Mouse (Mus musculus) limb, embryonic 12.5 days (tissue): ENCODE measurements around the gene Slc39a11. TPM values are rescaled to one million over a fixed set of nuclear protein-coding genes. Genes with fewer than 3 reads are reported as not detected.

ENCODE experiments used
- ATAC-seq: fragments of 200-750 bp; cut with Nextera tagmentation; 2 replicates; pipeline ENCODE4 v1.8.0; 2017; ENCODE audit warnings: low read depth, moderate TSS enrichment; ENCODE audit not compliant: insufficient number of reproducible peaks, insufficient read depth, low FRiP score, low TSS enrichment
- H3K27ac ChIP-seq: fragments of 300-500 bp; sonication (generic); 2 replicates; pipeline ENCODE4 v1.5.1; 2016; ENCODE audit warnings: mild to moderate bottlenecking, moderate library complexity
- H3K27me3 ChIP-seq: fragments of 300-500 bp; sonication (generic); 2 replicates; pipeline ENCODE4 v1.6.1; 2016; ENCODE audit warnings: mild to moderate bottlenecking, moderate library complexity
- H3K36me3 ChIP-seq: fragments of 300-500 bp; sonication (generic); 2 replicates; pipeline ENCODE4 v1.6.1; 2016; ENCODE audit warnings: mild to moderate bottlenecking, moderate library complexity
- H3K4me1 ChIP-seq: fragments of 300-500 bp; sonication (generic); replicated peaks from 2 replicates; pipeline ENCODE4 v1.6.1; 2016
- H3K4me2 ChIP-seq: fragments of 300-500 bp; sonication (generic); 2 replicates; pipeline ENCODE4 v1.6.1; 2016; ENCODE audit warnings: mild to moderate bottlenecking, moderate library complexity
- H3K4me3 ChIP-seq: fragments of 300-500 bp; sonication (generic); replicated peaks from 2 replicates; pipeline ENCODE4 v1.5.1; 2016; ENCODE audit warnings: mild to moderate bottlenecking
- H3K9ac ChIP-seq: fragments of 300-500 bp; sonication (generic); replicated peaks from 2 replicates; pipeline ENCODE4 v1.6.1; 2016; ENCODE audit warnings: mild to moderate bottlenecking, moderate library complexity
- H3K9me3 ChIP-seq: fragments of 300-500 bp; sonication (generic); 2 replicates; pipeline ENCODE4 v1.6.1; 2016; ENCODE audit warnings: mild to moderate bottlenecking, moderate library complexity
- WGBS: fragments of 180-500 bp; shearing (Covaris S2); methylation state at CpG from one replicate; pipeline ENCODE4 v1.1.7; 2016; 5-methylcytosine and 5-hydroxymethylcytosine counted together
- polyA plus RNA-seq: library from polyadenylated mRNA; unstranded; fragments of >200 nt; fragmentation: Nextera tagmentation; extraction: Ambion mirVana; gene quantifications from 2 replicates; pipeline ENCODE4 v1.2.1, GENCODE M21; 2016

The Slc39a11 gene
- polyA plus RNA-seq, 1 experiment from 2014 or later: 17.9 TPM

DNA sequence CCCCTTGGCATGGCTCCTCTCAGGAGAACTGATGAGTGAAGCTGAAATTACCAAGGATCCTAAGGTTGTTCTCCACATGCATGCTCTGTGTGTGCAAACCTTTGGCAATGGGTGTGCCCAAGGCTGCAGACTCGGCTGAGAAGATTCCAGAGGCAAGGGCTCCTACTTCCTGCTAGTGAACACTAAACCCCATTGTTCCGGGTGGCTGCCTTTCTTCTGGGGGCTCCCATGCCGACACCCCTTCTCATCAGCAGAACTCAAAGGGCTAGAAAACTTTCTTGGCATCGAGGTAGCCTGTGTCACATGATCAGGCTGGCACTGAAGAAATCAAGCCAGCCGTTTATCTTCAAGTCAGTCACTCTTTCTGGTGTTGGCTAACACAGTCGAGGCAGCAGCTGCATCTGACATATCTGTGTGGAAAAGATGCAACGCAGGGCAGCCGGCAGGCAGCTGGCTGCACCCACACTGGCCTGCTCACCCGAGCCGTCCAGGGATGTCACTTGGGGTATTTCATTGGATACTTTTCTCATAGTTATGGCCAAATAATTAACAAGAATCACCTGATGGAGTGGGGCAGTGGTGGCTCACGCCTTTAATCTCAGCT, 145.3 kb downstream of the Slc39a11 start:
- peaks cover 26% of the 10 kb centered on the region for H3K4me1 ChIP-seq
- no peak overlapping the region for H3K27ac ChIP-seq
- H3K4me2 ChIP-seq: no peak overlapping the region
- H3K4me3 ChIP-seq: no peak overlapping the region
- 82% methylated on average over 11 of the region's 11 CpGs for WGBS
- no peaks in the 10 kb centered on the region for H3K9me3 ChIP-seq
- ATAC-seq: no peak
- no peaks in the 10 kb centered on the region for H3K27me3 ChIP-seq
- H3K9ac ChIP-seq: no peak overlapping the region
- no peaks in the 10 kb centered on the region for H3K36me3 ChIP-seq

DNA sequence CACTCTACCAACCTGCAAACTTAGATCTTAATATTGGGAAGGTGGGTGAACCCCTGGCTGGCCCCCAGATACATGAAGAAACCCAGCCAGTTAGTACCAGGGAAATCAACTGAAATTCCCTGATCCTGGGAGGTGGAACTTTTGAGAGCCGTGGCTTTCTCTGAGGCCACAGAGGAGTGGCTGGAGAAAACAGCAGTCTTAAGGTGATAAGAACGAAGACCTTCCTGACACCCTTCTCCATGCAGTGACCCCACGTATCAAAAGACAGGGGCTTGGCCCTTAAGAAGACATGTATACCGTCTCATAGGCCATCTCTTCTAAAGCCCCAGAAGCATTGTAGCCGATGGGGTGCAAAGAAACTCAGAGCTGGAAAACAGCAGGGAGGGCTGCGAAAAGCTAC, 146.9 kb downstream of the Slc39a11 start:
- H3K27ac ChIP-seq: no peak overlapping the region
- H3K27me3 ChIP-seq: no peaks in the 10 kb centered on the region
- H3K4me1 ChIP-seq: peaks cover 12% of the 10 kb centered on the region
- no peak overlapping the region for H3K4me3 ChIP-seq
- H3K4me2 ChIP-seq: no peak overlapping the region
- no peak overlapping the region for H3K9ac ChIP-seq
- WGBS: 81% methylated on average over 6 of the region's 6 CpGs
- ATAC-seq: no peak
- H3K36me3 ChIP-seq: no peaks in the 10 kb centered on the region
- no peaks in the 10 kb centered on the region for H3K9me3 ChIP-seq

DNA sequence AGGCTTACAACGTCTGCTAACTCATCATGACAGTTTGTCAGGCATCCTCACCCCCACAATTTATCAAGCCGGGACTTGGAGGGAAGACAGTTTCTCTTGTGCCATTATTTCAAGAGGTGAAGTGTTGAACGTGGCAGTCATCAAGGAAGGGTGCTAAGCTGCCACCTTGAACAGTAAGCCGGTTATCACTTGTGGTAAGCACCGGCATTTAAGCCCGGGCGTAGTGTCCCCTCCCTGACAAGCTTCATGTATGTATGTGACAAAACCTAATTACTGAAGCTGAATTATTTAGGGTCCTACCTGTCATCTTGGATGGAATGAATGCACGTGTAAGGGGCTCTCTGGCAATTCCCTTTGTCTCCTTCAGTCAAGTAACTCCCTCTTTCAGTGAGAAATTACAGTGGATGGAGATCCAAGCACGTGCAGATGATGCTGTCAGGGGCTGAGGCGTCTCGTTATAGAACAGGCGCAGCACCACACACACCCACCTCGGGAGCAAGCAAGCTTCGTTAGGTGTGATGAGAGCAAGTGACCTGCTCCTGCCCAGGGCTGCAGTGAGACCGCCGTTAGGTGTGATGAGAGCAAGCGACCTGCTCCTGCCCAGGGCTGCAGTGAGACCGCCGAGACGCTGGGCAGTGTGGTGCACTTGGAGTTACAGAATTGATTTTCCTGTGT, 149.1 kb downstream of the Slc39a11 start:
- Histone ChIP-seq H3K27ac (no peak overlapping the region), H3K4me3 (no peak overlapping the region), H3K9ac (no peak overlapping the region), H3K9me3 (no peaks in the 10 kb centered on the region), H3K4me2 (no peak overlapping the region), H3K27me3 (no peaks in the 10 kb centered on the region), H3K4me1 (peaks cover 10% of the 10 kb centered on the region), H3K36me3 (no peaks in the 10 kb centered on the region)
- 66% methylated on average over 20 of the region's 20 CpGs for WGBS
- ATAC-seq: no peak

DNA sequence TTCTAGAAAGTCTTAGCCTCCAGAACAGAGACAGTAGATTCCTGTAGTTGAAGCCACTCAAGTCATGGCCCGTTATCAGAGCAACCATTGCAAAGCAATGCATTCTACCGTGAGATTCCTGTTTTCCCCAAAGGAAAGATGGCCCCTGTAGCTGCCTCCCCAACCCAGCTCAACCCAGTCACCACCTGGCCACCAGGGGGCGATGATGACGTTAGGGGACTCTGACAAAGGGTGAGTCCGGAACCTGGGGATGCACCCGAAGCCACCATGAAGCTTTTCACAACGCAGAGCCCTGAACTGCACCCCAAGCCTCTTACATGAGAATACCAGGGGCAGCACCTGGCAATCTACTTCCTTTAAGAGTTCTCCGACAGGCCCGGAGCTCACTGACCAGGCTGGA, 151.0 kb downstream of the Slc39a11 start:
- 64% methylated on average over 9 of the region's 9 CpGs for WGBS
- H3K4me2 ChIP-seq: no peak overlapping the region
- no peak overlapping the region for H3K9ac ChIP-seq
- no peak overlapping the region for H3K4me3 ChIP-seq
- no peaks in the 10 kb centered on the region for H3K27me3 ChIP-seq
- no peak overlapping the region for H3K27ac ChIP-seq
- peaks cover 14% of the 10 kb centered on the region for H3K4me1 ChIP-seq
- ATAC-seq: no peak
- H3K36me3 ChIP-seq: no peaks in the 10 kb centered on the region
- H3K9me3 ChIP-seq: no peaks in the 10 kb centered on the region

DNA sequence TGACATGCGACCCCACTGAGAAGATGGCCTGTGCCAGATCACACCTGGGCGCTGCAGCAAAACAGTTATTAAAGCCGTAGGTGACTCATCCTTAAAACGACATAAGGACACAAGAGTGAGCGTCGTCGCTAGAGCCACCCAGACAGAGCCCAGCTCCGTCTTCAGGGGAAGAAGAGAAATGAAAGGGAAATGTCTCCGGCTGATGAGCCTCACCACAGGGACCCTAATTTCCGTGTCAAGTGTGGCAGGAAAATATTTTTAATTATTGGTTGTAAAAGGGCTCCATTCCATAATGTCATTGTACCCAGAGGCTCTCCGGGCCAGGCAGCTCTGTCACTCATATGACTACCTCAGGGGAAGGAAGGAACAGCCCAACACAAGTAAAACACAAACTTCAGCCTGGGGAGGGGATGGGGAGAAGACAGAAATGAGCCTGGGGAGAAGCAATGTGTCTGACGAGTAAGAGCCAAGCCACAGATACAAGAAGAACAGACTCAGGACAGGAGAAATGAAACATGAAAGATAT, 155.8 kb downstream of the Slc39a11 start:
- Histone ChIP-seq H3K4me3 (no peak overlapping the region), H3K36me3 (no peaks in the 10 kb centered on the region), H3K27ac (no peak overlapping the region), H3K4me2 (no peak overlapping the region), H3K4me1 (0 out of 2 replicates have a peak, but pooled peaks cover 3% of the 10 kb centered on the region), H3K9ac (no peak overlapping the region), H3K9me3 (no peaks in the 10 kb centered on the region), H3K27me3 (no peaks in the 10 kb centered on the region)
- ATAC-seq: no peak
- WGBS: 83% methylated on average over 12 of the region's 12 CpGs

DNA sequence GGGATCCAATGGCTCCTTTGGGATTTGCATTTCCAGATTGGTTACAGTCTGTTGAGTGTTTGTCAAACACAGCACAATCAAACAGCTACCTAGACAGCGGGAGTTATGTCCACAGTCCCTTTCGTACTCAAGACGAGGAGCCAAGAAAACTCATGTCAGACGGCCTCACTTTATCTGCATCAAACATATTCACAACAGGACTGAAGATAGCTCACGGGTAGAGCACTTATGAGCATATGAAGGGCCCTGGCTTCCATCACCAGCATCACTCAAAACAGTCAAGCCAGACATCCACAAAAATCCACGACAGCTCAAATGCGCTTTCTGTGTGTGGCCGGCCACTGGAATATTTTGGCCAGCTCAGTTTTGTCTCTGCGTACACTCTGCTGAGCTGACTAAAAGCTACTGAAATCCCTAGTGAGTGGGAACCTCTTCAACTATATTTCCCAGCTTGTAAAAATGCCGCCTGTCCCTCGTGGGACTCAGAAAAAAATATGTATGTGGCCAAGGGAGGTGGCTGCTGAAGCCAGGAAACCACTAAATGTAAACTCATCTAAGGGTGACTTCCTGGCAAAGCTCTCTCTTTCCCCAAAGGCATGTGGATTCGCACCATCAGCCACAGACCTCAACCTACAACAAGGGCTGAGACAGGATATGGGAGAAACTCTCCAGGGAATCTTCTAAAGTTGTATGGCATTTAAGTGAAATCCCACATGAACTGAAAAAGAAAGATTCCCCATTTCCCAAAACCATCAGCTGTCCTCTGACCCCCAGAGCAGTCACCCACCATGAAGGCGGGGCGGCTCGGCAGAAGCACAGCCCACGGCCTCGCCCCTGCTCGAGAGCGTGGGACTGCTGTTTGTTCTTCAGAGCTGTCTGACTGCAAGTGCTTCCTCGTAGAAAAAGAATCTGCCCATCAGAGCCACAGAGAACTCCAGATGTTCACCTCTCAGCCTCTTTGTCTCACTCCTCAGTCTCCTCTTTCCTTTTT, 159.1 kb downstream of the Slc39a11 start:
- no peak for ATAC-seq

DNA sequence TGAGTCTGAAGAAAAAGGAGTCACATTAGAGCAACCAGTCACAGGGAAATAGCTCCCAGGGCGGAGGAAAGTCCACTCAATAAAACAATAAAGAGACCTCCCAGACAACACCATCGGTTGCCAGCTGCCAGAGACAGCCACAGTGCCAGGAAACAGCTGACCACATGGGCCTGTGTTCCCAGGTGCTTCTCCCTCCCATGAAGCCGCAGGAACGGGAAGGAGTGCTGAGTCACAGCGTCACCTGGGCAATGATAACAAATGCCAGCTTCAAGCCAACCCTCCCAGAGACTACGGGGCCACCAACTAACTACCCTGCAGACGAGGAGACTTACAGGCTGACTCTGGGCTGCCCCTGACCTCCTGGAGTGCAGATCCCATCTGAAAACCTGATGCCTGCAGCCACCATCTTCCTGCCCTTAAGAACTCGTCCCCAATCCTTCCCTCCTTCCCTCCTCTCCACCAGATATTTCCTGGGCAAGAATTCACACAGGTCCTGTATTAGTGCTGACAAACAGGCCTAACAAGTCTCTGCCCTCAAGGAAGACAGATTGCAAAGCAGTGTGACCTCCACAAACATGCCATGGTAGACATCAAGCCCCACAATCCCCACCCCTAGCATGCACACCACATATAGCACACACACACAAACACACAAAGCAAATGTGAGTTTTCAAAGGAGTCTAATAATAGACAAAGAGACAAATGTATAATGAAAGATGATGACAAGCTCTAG, 162.1 kb downstream of the Slc39a11 start:
- Histone ChIP-seq H3K4me1 (peaks cover 13% of the 10 kb centered on the region), H3K27ac (no peak overlapping the region), H3K36me3 (no peaks in the 10 kb centered on the region), H3K27me3 (no peaks in the 10 kb centered on the region), H3K4me3 (no peak overlapping the region), H3K9me3 (no peaks in the 10 kb centered on the region), H3K9ac (no peak overlapping the region), H3K4me2 (no peak overlapping the region)
- 30% methylated on average over 8 of the region's 8 CpGs for WGBS
- ATAC-seq: no peak

More for the DNA sequence above, 159.1 kb downstream of the Slc39a11 start:
- 84% methylated on average over 20 of the region's 20 CpGs for WGBS
- no peaks in the 10 kb centered on the region for H3K27me3 ChIP-seq
- no peak overlapping the region for H3K4me3 ChIP-seq
- H3K27ac ChIP-seq: no peak overlapping the region
- H3K4me1 ChIP-seq: peaks cover 17% of the 10 kb centered on the region
- H3K4me2 ChIP-seq: no peak overlapping the region
- no peak overlapping the region for H3K9ac ChIP-seq
- H3K9me3 ChIP-seq: no peaks in the 10 kb centered on the region
- H3K36me3 ChIP-seq: no peaks in the 10 kb centered on the region

DNA sequence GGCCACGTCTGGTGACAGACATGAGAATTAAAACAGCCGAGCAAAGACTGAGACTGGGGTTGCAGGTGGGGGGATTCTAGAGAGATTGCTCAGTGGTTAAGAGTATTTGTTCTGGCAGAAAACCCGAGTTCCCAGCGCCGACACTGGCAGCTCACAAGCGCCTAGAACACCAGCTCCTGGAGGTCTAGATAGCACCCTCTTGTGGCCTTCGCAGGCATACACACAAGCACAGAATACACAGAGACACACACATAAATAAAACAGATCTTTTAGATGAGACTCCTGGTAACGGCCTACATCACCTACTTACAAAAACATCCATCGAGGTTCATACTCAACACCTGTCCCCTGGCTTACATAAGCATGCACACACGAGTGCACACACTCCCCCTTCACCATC, 165.8 kb downstream of the Slc39a11 start:
- no peak for ATAC-seq

DNA sequence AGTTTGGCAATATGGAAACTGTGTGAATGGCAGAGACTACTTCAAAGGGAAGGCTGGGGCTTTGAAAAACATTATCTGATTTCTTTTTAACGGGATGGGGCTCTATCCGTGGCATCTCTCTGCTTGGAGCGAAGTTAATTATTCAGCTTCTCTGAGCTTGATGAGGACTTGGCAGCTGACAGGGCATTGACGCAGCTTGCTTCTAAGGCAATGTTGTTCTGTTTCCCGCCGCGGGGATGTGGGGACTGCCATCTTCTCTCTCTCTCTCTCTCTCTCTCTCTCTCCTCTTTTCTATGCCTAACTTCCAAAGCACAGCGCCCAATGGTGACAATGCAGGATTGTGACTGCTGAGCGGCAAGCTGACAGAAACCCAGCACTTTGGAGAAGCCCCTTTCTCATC, 172.3 kb downstream of the Slc39a11 start:
- 87% methylated on average over 9 of the region's 9 CpGs for WGBS
- no peaks in the 10 kb centered on the region; the same call in 1 of the 2 replicates for H3K27me3 ChIP-seq
- no peak overlapping the region for H3K4me3 ChIP-seq
- peaks cover 6% of the 10 kb centered on the region; the same call in 1 of the 2 replicates for H3K4me1 ChIP-seq
- no peak overlapping the region for H3K4me2 ChIP-seq
- no peaks in the 10 kb centered on the region for H3K36me3 ChIP-seq
- H3K9me3 ChIP-seq: no peaks in the 10 kb centered on the region
- no peak overlapping the region for H3K27ac ChIP-seq
- ATAC-seq: no peak
- H3K9ac ChIP-seq: no peak overlapping the region

More for the DNA sequence above, 165.8 kb downstream of the Slc39a11 start:
- Histone ChIP-seq H3K9ac (no peak overlapping the region), H3K4me1 (peaks cover 13% of the 10 kb centered on the region), H3K27me3 (no peaks in the 10 kb centered on the region), H3K4me2 (no peak overlapping the region), H3K9me3 (no peaks in the 10 kb centered on the region), H3K4me3 (no peak overlapping the region), H3K27ac (no peak overlapping the region), H3K36me3 (no peaks in the 10 kb centered on the region)
- WGBS: 84% methylated on average over 10 of the region's 10 CpGs

DNA sequence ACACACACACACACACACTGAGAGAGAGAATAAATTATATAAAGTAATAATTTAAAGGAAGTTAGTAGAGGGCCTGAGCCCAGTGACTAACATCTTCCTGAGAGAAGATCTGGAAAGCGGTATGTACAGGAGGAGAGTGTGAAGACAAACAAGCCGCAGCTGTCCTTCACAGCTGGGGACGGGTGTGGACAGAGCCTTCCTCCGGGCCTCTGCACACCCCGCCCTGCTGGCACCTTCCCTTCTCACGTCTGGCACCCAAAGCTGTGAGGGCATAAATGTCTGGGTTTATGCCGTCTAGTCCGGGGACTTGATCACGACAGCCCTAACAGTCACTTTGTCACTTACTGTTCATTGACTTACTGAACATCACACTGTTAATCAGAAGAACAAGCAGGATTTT, 173.2 kb downstream of the Slc39a11 start:
- no peak for ATAC-seq

More for the DNA sequence above, 173.2 kb downstream of the Slc39a11 start:
- H3K4me2 ChIP-seq: no peak overlapping the region
- no peak overlapping the region for H3K9ac ChIP-seq
- no peak overlapping the region for H3K27ac ChIP-seq
- peaks cover 6% of the 10 kb centered on the region; the same call in 1 of the 2 replicates for H3K4me1 ChIP-seq
- no peaks in the 10 kb centered on the region for H3K36me3 ChIP-seq
- no peaks in the 10 kb centered on the region; the same call in 1 of the 2 replicates for H3K27me3 ChIP-seq
- H3K9me3 ChIP-seq: no peaks in the 10 kb centered on the region
- no peak overlapping the region for H3K4me3 ChIP-seq
- WGBS: 75% methylated on average over 9 of the region's 9 CpGs
